Mouse (Mus musculus) hindlimb bud, embryonic 11.5 days (tissue): Measurements from ENCODE around the gene Foxi3.

Source experiments
- DNase-seq: peaks from one replicate; pipeline ENCODE4 v3.0.0-alpha.2; 2012; ENCODE audit warnings: low read depth, low spot score; ENCODE audit errors: extremely low spot score

The Foxi3 gene

DNA sequence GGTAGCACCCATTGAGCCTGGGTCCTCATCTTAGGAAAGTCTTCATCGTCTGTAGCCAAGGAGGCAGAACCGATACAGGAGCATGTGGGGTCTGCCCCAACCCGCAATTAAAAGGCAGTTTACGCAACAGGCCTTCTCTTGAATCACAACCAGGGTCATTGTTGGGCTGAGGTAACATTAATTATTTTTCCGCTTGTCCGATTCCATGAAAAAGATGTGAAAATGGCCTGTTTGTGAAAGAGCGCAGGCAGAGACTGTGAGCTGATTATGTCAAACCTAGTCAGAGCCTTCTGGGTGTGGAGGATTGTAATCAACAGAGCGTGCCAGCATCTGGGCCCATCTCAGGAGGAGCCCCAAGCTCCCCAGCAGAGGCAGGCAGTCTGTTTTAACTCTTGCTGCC lies 30.4 kb downstream of the Foxi3 start:
- DNase-seq: no peak

DNA sequence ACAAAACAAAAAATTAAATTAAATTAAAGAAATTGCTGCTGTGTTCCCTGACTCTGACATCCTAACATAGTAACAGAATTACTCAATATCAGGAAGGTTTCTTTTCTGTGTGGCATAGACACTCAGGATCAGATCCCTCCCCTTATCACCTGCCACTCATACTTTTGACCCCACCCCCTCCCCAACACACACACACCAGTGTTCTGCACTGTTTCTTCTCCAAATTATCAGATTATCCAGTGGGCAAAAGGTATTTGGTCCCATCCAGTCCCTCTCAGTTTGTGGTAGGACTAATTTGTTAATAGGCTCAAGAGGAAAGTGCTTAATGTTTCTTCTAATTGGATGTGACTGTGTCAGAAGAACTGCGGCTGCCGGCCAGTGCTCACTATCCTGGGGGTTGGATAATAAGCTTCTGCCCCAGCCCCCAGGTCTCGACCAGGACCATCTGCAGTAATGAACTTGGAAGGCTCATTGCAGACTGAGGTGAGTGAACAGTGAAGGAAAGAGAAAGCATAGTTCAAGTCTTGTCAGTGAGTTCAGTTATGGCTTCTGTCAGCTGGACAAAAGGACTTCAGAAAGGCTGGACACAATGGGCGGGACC lies 39.9 kb downstream of the Foxi3 start:
- no peak for DNase-seq

DNA sequence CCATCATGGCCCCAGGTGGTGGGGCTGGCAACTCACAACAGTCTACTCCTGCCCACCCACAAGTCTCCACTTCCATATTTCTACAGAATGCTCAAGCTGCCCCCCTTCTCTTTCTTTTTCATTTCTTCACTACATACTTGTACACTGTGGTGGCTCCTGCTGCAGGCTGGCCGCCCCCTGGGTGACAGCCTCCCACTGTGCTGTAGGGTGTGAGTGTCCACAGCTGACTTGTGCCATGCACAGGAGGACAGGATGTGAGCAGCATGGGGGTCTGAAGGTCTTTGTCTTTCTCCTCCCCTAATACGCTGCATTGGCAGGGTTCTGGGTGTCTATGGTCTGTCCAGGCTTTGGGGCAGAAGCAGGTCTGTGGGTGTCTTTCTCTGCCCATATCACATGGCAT lies 46.3 kb downstream of the Foxi3 start:
- no peak for DNase-seq

DNA sequence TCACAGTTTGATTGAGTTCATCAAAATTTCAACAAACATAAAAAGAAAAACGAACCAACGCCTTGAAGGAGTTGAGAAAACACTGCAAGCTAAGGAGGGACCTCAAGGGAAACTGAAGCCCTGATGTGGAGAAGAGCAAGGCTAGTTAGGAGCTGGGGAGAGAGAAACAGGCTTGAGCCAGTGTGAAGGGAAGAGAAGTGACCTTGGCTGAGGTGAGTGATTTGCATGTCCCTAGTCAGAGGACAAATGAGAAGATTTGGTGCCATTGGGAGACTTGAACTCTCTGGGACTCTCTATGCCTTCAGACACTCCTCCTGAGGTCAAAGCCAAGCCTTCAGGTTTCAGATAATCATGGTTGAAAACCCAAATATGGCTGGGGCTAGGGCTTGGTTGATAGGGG lies 47.8 kb downstream of the Foxi3 start:
- no peak for DNase-seq
